Mouse (Mus musculus): ENCODE data around the gene Syne1. TPM values are rescaled to one million over a fixed set of nuclear protein-coding genes. Genes with fewer than 3 reads are reported as not detected.

Syne1 gene
- total RNA-seq, 4 experiments from 2014 or later, result 289 to 355 (median 322) TPM

GRCm38 (mm10) chr10:5008795-5009366, 542.4 kb downstream of the Syne1 start:
- no peak for DNase-seq (ENCODE audit: low spot score in 2 of 2)

- no peak for DNase-seq (ENCODE audit: low spot score in 2 of 2)
Measured at GRCm38 (mm10) chr10:4996592-4996991, 554.7 kb downstream of the Syne1 start.

- DNase-seq (ENCODE audit: low spot score in 2 of 2), result no peak
Measured at GRCm38 (mm10) chr10:4993802-4994201, 557.5 kb downstream of the Syne1 start.

DNA sequence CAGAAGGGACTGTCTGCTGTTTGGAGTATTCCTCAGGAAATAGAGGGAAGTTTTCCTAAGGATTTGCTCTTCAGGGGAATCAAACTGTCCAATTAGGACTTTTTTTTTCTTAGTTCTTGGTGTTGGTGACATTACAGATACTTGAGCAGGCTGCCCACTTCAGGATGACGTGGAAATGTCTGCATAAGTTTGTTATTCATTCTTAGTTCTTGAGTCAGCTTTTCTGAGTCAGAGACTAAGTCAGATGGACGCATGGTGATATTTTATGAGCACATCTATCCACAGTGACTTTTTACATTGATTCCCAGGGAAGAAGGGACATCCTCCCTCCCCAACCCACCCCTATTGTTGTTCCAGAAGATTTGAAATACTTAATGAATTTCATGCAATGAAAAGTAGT, 567.4 kb downstream of the Syne1 start:
- no peak for DNase-seq (ENCODE audit: low spot score in 2 of 2)

DNA sequence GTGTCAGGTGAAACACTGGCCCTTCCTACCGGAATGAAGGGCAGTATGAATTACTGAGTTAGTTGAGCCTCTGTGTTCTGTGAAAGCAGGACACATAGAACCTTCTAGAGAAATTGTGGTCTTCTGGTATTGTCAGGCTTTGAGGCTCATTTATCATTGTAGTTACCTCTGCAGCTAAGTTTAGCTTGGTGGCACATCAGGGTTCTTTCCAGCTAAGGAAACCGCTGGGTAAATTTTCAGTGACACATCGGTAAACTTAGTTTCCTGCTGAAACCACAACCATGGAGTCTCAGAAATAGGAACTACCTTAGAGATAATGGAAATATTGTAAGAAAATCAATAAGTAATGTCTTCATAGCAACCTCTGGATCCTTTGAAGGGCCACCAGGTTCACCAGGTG, 573.9 kb downstream of the Syne1 start:
- DNase-seq (ENCODE audit: low spot score in 2 of 2), result no peak

DNA sequence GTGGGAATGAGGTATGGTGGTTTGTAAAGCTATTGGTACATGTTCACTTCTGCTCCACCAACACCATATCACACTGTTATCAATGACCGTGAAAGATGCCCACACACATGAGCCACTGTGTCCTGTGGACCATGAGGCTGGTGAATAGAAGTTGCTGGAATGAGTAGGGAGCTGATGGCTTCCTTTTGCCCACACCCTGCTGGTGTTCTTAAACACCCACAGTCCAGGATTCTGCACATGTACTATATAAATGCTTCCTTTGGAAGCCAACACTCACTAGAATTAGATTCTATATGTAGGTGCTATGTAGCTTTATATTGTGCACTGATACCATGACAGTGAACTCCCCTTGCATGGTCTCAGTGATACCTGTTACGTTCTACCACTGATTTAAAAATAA, 574.7 kb downstream of the Syne1 start:
- DNase-seq (ENCODE audit: low spot score in 2 of 2), result no peak

GRCm38 (mm10) chr10:4974246-4974645, 577.0 kb downstream of the Syne1 start:
- no peak for DNase-seq (ENCODE audit: low spot score in 2 of 2)

GRCm38 (mm10) chr10:4972026-4972425, 579.3 kb downstream of the Syne1 start:
- no peak for DNase-seq (ENCODE audit: low spot score in 2 of 2)

DNA sequence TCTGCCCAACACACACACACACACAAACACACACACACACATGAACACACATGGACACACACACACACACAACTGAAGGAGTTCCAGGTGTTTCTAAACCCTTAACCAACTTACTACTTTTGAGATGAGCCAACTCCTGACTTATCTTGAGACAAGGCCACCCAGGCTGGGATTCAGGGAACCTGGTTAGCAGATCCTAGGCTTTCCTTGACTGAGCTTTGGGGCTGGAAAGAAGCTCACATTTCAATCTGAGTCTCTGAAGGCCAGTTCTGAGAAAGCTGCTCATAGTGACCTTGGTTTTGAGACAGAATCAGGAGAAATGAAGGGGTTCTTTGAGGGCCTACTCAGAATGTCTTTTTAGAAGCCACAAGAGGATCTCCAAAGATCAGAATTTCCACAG, 579.7 kb downstream of the Syne1 start:
- no peak for DNase-seq (ENCODE audit: low spot score in 2 of 2)

GRCm38 (mm10) chr10:4971156-4971555, 580.1 kb downstream of the Syne1 start:
- no peak for DNase-seq (ENCODE audit: low spot score in 2 of 2)

Other genes with a start within 250 kb of the Syne1 start
- under 1 TPM; 0.28 to 0.53 (median 0.38) TPM for gene Myct1, start 42.3 kb upstream of the Syne1 start, total RNA-seq (2022)
- 10 to 100 TPM; 39.0 to 46.4 (median 41.9) TPM for gene Vip, start 87.7 kb upstream of the Syne1 start, total RNA-seq (2022)